Mouse (Mus musculus): Measurements from ENCODE around the gene Pnpla5. TPM values are rescaled to one million over a fixed set of nuclear protein-coding genes. Genes with fewer than 3 reads are reported as not detected.
"Not testable (repeated sequence)": the region's sequence is repeated elsewhere in the genome, so short reads cannot be mapped to it uniquely, and the experiment has no call there.

Gene Pnpla5
- polyA plus RNA-seq, 1 experiment from 2014 or later: 0.13 TPM

GRCm38 (mm10) chr15:84105105-84105923 lies 17.7 kb downstream of the Pnpla5 start, which contains the start of gene Sult4a1:
Sult4a1 (minus strand) TSS chr15:84105754.
- Histone ChIP-seq H3K36me3 (ENCODE audit: control insufficient read depth, insufficient read depth) (no peaks in the 10 kb centered on the region), H3K4me3 (ENCODE audit: low read depth, low read length) (peak within 1 kb of the TSS; percentile 40), H3K4me1 (ENCODE audit: control insufficient read depth, low read depth, low read length) (no peaks in the 10 kb centered on the region; the same call in none of the 2 replicates), H3K27me3 (ENCODE audit: control insufficient read depth, insufficient read depth, low read depth, low read length) (peaks cover 22% of the 10 kb centered on the region), H3K9me3 (replicated peaks; ENCODE audit: control insufficient read depth, low read length) (no peaks in the 10 kb centered on the region), H3K4me2 (ENCODE audit: low read depth, low read length) (peak within 1 kb of the TSS; percentile 51), H3K27ac (ENCODE audit: low read length) (no peak within 1 kb of the TSS), H3K9ac (ENCODE audit: low read depth, low read length) (no peak within 1 kb of the TSS)
- ATAC-seq (ENCODE audit: low read depth): no peak
- 2% methylated on average over 77 of the region's 77 CpGs for WGBS (ENCODE audit: insufficient replicate concordance)

- no peaks in the 10 kb centered on the region for H3K9me3 ChIP-seq (replicated peaks; ENCODE audit: control insufficient read depth, low read length)
- peaks cover 22% of the 10 kb centered on the region for H3K27me3 ChIP-seq (ENCODE audit: control insufficient read depth, insufficient read depth, low read depth, low read length)
- H3K4me3 ChIP-seq (ENCODE audit: low read depth, low read length): no peak overlapping the region
- no peak for ATAC-seq (ENCODE audit: low read depth)
- H3K36me3 ChIP-seq (ENCODE audit: control insufficient read depth, insufficient read depth): no peaks in the 10 kb centered on the region
- H3K9ac ChIP-seq (ENCODE audit: low read depth, low read length): no peak overlapping the region
- WGBS (ENCODE audit: insufficient replicate concordance): 51% methylated on average over 7 of the region's 7 CpGs
- H3K27ac ChIP-seq (ENCODE audit: low read length): no peak overlapping the region
- H3K4me1 ChIP-seq (ENCODE audit: control insufficient read depth, low read depth, low read length): no peaks in the 10 kb centered on the region; the same call in none of the 2 replicates
- H3K4me2 ChIP-seq (ENCODE audit: low read depth, low read length): no peak overlapping the region
These were observed 18.3 kb downstream of the Pnpla5 start for GRCm38 (mm10) chr15:84104626-84105025.

- H3K4me3 ChIP-seq (ENCODE audit: low read depth, low read length); H3K4me2 ChIP-seq (ENCODE audit: low read depth, low read length); H3K4me1 ChIP-seq (ENCODE audit: control insufficient read depth, low read depth, low read length); H3K36me3 ChIP-seq (ENCODE audit: control insufficient read depth, insufficient read depth); H3K9me3 ChIP-seq (replicated peaks; ENCODE audit: control insufficient read depth, low read length); ATAC-seq (ENCODE audit: low read depth); H3K9ac ChIP-seq (ENCODE audit: low read depth, low read length); H3K27ac ChIP-seq (ENCODE audit: low read length); H3K27me3 ChIP-seq (ENCODE audit: control insufficient read depth, insufficient read depth, low read depth, low read length): not testable (repeated sequence)
- 64% methylated on average over 15 of the region's 15 CpGs for WGBS (ENCODE audit: insufficient replicate concordance)
These were observed 25.4 kb downstream of the Pnpla5 start for GRCm38 (mm10) chr15:84097536-84097935.

- no peak for ATAC-seq (ENCODE audit: low read depth)
- no peak overlapping the region for H3K4me3 ChIP-seq (ENCODE audit: low read depth, low read length)
- H3K27me3 ChIP-seq (ENCODE audit: control insufficient read depth, insufficient read depth, low read depth, low read length): no peaks in the 10 kb centered on the region
- H3K9ac ChIP-seq (ENCODE audit: low read depth, low read length): no peak overlapping the region
- no peak overlapping the region for H3K27ac ChIP-seq (ENCODE audit: low read length)
- H3K36me3 ChIP-seq (ENCODE audit: control insufficient read depth, insufficient read depth): no peaks in the 10 kb centered on the region
- no peak overlapping the region for H3K4me2 ChIP-seq (ENCODE audit: low read depth, low read length)
- H3K4me1 ChIP-seq (ENCODE audit: control insufficient read depth, low read depth, low read length): no peaks in the 10 kb centered on the region
- H3K9me3 ChIP-seq (replicated peaks; ENCODE audit: control insufficient read depth, low read length): no peaks in the 10 kb centered on the region
- WGBS (ENCODE audit: insufficient replicate concordance): 48% methylated on average over 8 of the region's 8 CpGs
These were observed 26.9 kb downstream of the Pnpla5 start for GRCm38 (mm10) chr15:84096051-84096450.

GRCm38 (mm10) chr15:84094921-84095320 lies 28.1 kb downstream of the Pnpla5 start:
- ATAC-seq (ENCODE audit: low read depth): no peak
- Histone ChIP-seq H3K4me2 (ENCODE audit: low read depth, low read length) (no peak overlapping the region), H3K36me3 (ENCODE audit: control insufficient read depth, insufficient read depth) (no peaks in the 10 kb centered on the region), H3K27ac (ENCODE audit: low read length) (no peak overlapping the region), H3K9ac (ENCODE audit: low read depth, low read length) (no peak overlapping the region), H3K27me3 (ENCODE audit: control insufficient read depth, insufficient read depth, low read depth, low read length) (no peaks in the 10 kb centered on the region), H3K4me3 (ENCODE audit: low read depth, low read length) (no peak overlapping the region), H3K4me1 (ENCODE audit: control insufficient read depth, low read depth, low read length) (no peaks in the 10 kb centered on the region), H3K9me3 (replicated peaks; ENCODE audit: control insufficient read depth, low read length) (no peaks in the 10 kb centered on the region)
- 46% methylated on average over 7 of the region's 7 CpGs for WGBS (ENCODE audit: insufficient replicate concordance)

- Histone ChIP-seq H3K4me2 (ENCODE audit: low read depth, low read length) (no peak overlapping the region), H3K27ac (ENCODE audit: low read length) (no peak overlapping the region), H3K9me3 (replicated peaks; ENCODE audit: control insufficient read depth, low read length) (no peaks in the 10 kb centered on the region), H3K27me3 (ENCODE audit: control insufficient read depth, insufficient read depth, low read depth, low read length) (no peaks in the 10 kb centered on the region), H3K9ac (ENCODE audit: low read depth, low read length) (no peak overlapping the region), H3K36me3 (ENCODE audit: control insufficient read depth, insufficient read depth) (no peaks in the 10 kb centered on the region), H3K4me1 (ENCODE audit: control insufficient read depth, low read depth, low read length) (no peaks in the 10 kb centered on the region), H3K4me3 (ENCODE audit: low read depth, low read length) (no peak overlapping the region)
- WGBS (ENCODE audit: insufficient replicate concordance): 39% methylated on average over 9 of the region's 9 CpGs
- no peak for ATAC-seq (ENCODE audit: low read depth)
These were observed 36.2 kb downstream of the Pnpla5 start for GRCm38 (mm10) chr15:84086775-84087174.

GRCm38 (mm10) chr15:84086364-84086763 lies 36.6 kb downstream of the Pnpla5 start:
- 27% methylated on average over 12 of the region's 12 CpGs for WGBS (ENCODE audit: insufficient replicate concordance)
- Histone ChIP-seq H3K27ac (ENCODE audit: low read length) (no peak overlapping the region), H3K4me1 (ENCODE audit: control insufficient read depth, low read depth, low read length) (no peaks in the 10 kb centered on the region), H3K4me2 (ENCODE audit: low read depth, low read length) (no peak overlapping the region), H3K9me3 (replicated peaks; ENCODE audit: control insufficient read depth, low read length) (no peaks in the 10 kb centered on the region), H3K4me3 (ENCODE audit: low read depth, low read length) (no peak overlapping the region), H3K27me3 (ENCODE audit: control insufficient read depth, insufficient read depth, low read depth, low read length) (no peaks in the 10 kb centered on the region), H3K36me3 (ENCODE audit: control insufficient read depth, insufficient read depth) (no peaks in the 10 kb centered on the region), H3K9ac (ENCODE audit: low read depth, low read length) (no peak overlapping the region)
- no peak for ATAC-seq (ENCODE audit: low read depth)

- H3K9me3 ChIP-seq (replicated peaks; ENCODE audit: control insufficient read depth, low read length): no peaks in the 10 kb centered on the region
- H3K36me3 ChIP-seq (ENCODE audit: control insufficient read depth, insufficient read depth): no peaks in the 10 kb centered on the region
- H3K4me1 ChIP-seq (ENCODE audit: control insufficient read depth, low read depth, low read length): no peaks in the 10 kb centered on the region
- no peak overlapping the region for H3K27ac ChIP-seq (ENCODE audit: low read length)
- H3K9ac ChIP-seq (ENCODE audit: low read depth, low read length): no peak overlapping the region
- H3K4me2 ChIP-seq (ENCODE audit: low read depth, low read length): no peak overlapping the region
- no peak for ATAC-seq (ENCODE audit: low read depth)
- H3K4me3 ChIP-seq (ENCODE audit: low read depth, low read length): no peak overlapping the region
- H3K27me3 ChIP-seq (ENCODE audit: control insufficient read depth, insufficient read depth, low read depth, low read length): peaks cover 1% of the 10 kb centered on the region; the same call in 1 of the 2 replicates
- WGBS (ENCODE audit: insufficient replicate concordance): 50% methylated on average over 7 of the region's 7 CpGs
These were observed 42.9 kb downstream of the Pnpla5 start for GRCm38 (mm10) chr15:84080069-84080468.

GRCm38 (mm10) chr15:84079519-84079918 lies 43.5 kb downstream of the Pnpla5 start:
- H3K4me3 ChIP-seq (ENCODE audit: low read depth, low read length): no peak overlapping the region
- WGBS (ENCODE audit: insufficient replicate concordance): 70% methylated on average over 2 of the region's 2 CpGs

More at GRCm38 (mm10) chr15:84079519-84079918, 43.5 kb downstream of the Pnpla5 start:
- Histone ChIP-seq H3K36me3 (ENCODE audit: control insufficient read depth, insufficient read depth) (no peaks in the 10 kb centered on the region), H3K9ac (ENCODE audit: low read depth, low read length) (no peak overlapping the region), H3K27me3 (ENCODE audit: control insufficient read depth, insufficient read depth, low read depth, low read length) (peaks cover 4% of the 10 kb centered on the region), H3K9me3 (replicated peaks; ENCODE audit: control insufficient read depth, low read length) (no peaks in the 10 kb centered on the region), H3K4me2 (ENCODE audit: low read depth, low read length) (no peak overlapping the region), H3K27ac (ENCODE audit: low read length) (no peak overlapping the region), H3K4me1 (ENCODE audit: control insufficient read depth, low read depth, low read length) (no peaks in the 10 kb centered on the region)
- ATAC-seq (ENCODE audit: low read depth): no peak

Measured in liver, embryonic 16.5 days (tissue).